Mouse (Mus musculus) CH12.LX (cell line): Measurements from ENCODE around the gene Slc3a1.

ENCODE experiments used
- BHLHE40 ChIP-seq: IDR thresholded peaks from 2 replicates; pipeline ENCODE4 v1.6.1; 2011; ENCODE audit warnings: mild to moderate bottlenecking, low read depth, low read length, improper control_type of control experiment
- CHD1 ChIP-seq: IDR thresholded peaks from 2 replicates; pipeline ENCODE4 v1.6.1; 2012; ENCODE audit warnings: low read depth, low read length, improper control_type of control experiment, inconsistent platforms
- CTCF ChIP-seq, 2 experiments: IDR thresholded peaks in 1 of 2; conservative IDR thresholded peaks in 1 of 2; 2 replicates each; pipeline ENCODE4 v1.5.1; 2011 to 2012; ENCODE audit warnings: low read depth in 2 of 2, low read length in 2 of 2, improper control_type of control experiment in 1 of 2, inconsistent platforms in 1 of 2, mild to moderate bottlenecking in 1 of 2, moderate library complexity in 1 of 2
- ELF1 ChIP-seq: IDR thresholded peaks from 2 replicates; pipeline ENCODE4 v1.6.1; 2014; ENCODE audit warnings: low read depth, mild to moderate bottlenecking, inconsistent platforms, low read length, improper control_type of control experiment
- HCFC1 ChIP-seq: IDR thresholded peaks from 2 replicates; pipeline ENCODE4 v1.6.1; 2012; ENCODE audit warnings: low read depth, mild to moderate bottlenecking, inconsistent platforms, low read length, improper control_type of control experiment
- MAFK ChIP-seq: IDR thresholded peaks from 2 replicates; pipeline ENCODE4 v1.6.1; 2011; ENCODE audit warnings: low read length, improper control_type of control experiment; ENCODE audit not compliant: insufficient replicate concordance
- MEF2A ChIP-seq: IDR thresholded peaks from 2 replicates; pipeline ENCODE4 v1.6.1; 2014; ENCODE audit warnings: low read depth, mild to moderate bottlenecking, inconsistent platforms, low read length, improper control_type of control experiment, borderline replicate concordance
- NELFE ChIP-seq: IDR thresholded peaks from 2 replicates; pipeline ENCODE4 v1.6.1; 2011; ENCODE audit warnings: low read depth, low read length, improper control_type of control experiment
- PAX5 ChIP-seq: IDR thresholded peaks from 2 replicates; pipeline ENCODE4 v1.6.1; 2012; ENCODE audit warnings: low read length, inconsistent platforms, mixed read lengths
- POLR2A ChIP-seq: IDR thresholded peaks from 2 replicates; pipeline ENCODE4 v1.6.1; 2011; ENCODE audit warnings: low read depth, mild to moderate bottlenecking, improper control_type of control experiment, low read length
- ZC3H11A ChIP-seq: IDR thresholded peaks from 2 replicates; pipeline ENCODE4 v1.6.1; 2012; ENCODE audit warnings: low read depth, mild to moderate bottlenecking, inconsistent platforms, low read length, improper control_type of control experiment

DNA sequence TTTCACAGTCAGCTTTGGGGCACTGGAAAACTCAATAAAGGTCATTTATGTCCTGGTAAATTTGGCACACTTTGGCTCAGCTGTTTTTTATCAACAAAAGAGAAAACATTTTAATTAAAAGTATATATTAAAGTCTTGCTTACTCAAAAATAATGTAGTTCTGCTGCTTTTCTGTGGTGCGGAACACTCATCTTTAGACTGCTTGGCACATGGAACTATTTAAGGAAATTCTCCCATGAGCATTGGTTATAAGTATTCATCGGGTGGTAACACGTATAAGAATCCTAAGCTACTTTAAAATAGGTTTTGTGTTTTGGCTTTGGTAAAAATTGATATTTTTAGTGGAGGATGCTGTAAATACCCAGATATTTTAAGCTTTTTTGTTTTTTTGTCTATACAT, 13.5 kb upstream of the Slc3a1 start:
- no peak for TF ChIP-seq CHD1
- no peak for TF ChIP-seq CTCF (conservative IDR thresholded peaks at IDR 0.05 in 1 of 2, IDR thresholded peaks at IDR 0.05 in 1 of 2; ENCODE audit: low read depth in 2 of 2, low read length in 2 of 2)
- TF ChIP-seq ZC3H11A = no peak
- no peak for TF ChIP-seq ELF1
- TF ChIP-seq PAX5 = no peak
- no peak for TF ChIP-seq POLR2A
- peak; percentile 62; the same call in 1 of the 2 replicates for TF ChIP-seq MEF2A
- no peak for TF ChIP-seq NELFE
- no peak for TF ChIP-seq MAFK
- peak; percentile 63 for TF ChIP-seq BHLHE40
- TF ChIP-seq HCFC1 = no peak
